ENCODE assay signal across 15 mouse cellular contexts in the genomic region with DNA sequence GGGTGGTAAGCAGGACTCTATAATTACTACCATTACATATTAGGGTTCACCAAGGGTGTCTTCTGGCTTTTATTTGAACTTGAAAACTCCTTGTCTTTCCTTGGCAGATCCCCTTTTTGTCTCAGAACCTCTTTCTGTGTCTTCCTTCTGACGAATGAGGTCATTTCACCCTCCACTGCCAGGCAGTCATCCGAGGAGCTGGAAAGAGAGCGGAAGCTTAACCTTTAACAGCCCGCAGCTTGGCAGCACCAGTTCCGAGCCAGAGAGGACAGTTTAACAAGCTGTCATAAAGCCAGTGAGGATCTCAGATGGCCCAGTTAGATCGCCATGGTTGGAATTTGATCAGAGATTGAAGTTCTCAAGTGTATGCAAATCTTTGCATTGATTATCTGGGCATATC. TPM values are rescaled to one million over a fixed set of nuclear protein-coding genes. Genes with fewer than 3 reads are reported as not detected.
DNase-seq lines count a peak whose midpoint lies in the region; ATAC-seq and TF ChIP-seq lines count a peak whose summit lies in the region.
"Had no signal": no experiment of that assay in that cellular context is flagged by ENCODE, and none has a peak within 500 bp of the region (broad histone marks: within the 10 kb centered on the region; RNA-seq: fewer than 3 reads in every experiment).

No protein-coding gene starts in this region.

- no peak overlapping the region for H3K4me3 ChIP-seq in cerebellum, adult 2 months (replicated peaks; ENCODE audit: insufficient read depth, low read depth, low read length)
- H3K4me3 ChIP-seq: heart, embryonic 12.5 days; hindbrain, embryonic 10.5 days; layer of hippocampus, adult 2 months; limb, embryonic 10.5 days; midbrain, embryonic 10.5 days had no signal

- intact Hi-C loops in left cerebral cortex, postnatal 36 days (cut with DNase I) = no loop called here

- DNase-seq in cerebellum, adult 2 months = peak; percentile 12 to 62
- no peak for DNase-seq in cerebellum, adult 8-10 months
- DNase-seq in retina, postnatal 1 day = peak; percentile 10
- no peak for DNase-seq in retina, embryonic 14.5 days (ENCODE audit: low spot score)
- peak; percentile 81 to 90 for DNase-seq in kidney, adult 8-10 months
- peak; percentile 20 for DNase-seq in skeletal muscle tissue, adult 2 months (ENCODE audit: low read depth, low spot score)
- no peak for DNase-seq in left cerebral cortex, postnatal 36 days (ENCODE audit: low spot score in 2 of 2)
- DNase-seq: liver, postnatal 0 days had no signal

- no peak for TF ChIP-seq POLR2A in cerebellum, adult 2 months (IDR thresholded peaks at IDR 0.05; ENCODE audit: borderline replicate concordance, insufficient read depth, low read length)

- no peak for TF ChIP-seq CTCF in cerebellum, adult 2 months (IDR thresholded peaks at IDR 0.05; ENCODE audit: borderline replicate concordance, insufficient read depth, low read depth, low read length)

- WGBS in cerebellum, adult 2 months = 7% methylated on average over 6 of the region's 6 CpGs

- H3K4me1 ChIP-seq in cerebellum, adult 2 months (ENCODE audit: control insufficient read depth, insufficient read depth, low read length) = no peaks in the 10 kb centered on the region

- no peak for ATAC-seq in erythroblast, adult 5-6 weeks (replicated peaks; ENCODE audit: low FRiP score, poor library complexity, severe bottlenecking)
- ATAC-seq: liver, postnatal 0 days had no signal

- H3K27me3 ChIP-seq in cerebellum, adult 2 months (ENCODE audit: control insufficient read depth, insufficient read depth, low read length) = no peaks in the 10 kb centered on the region
- H3K27me3 ChIP-seq: heart, embryonic 12.5 days had no signal

- H3K27ac ChIP-seq in cerebellum, adult 2 months (ENCODE audit: insufficient read depth, low read length) = no peak overlapping the region
- H3K27ac ChIP-seq: hindbrain, embryonic 10.5 days; layer of hippocampus, adult 2 months; limb, embryonic 10.5 days; midbrain, embryonic 10.5 days had no signal

RNA-seq across cellular contexts. Expression of gene Baiap2l1, which starts 2.4 kb away (rescaled TPM):
- polyA plus RNA-seq in cerebellum, adult 2 months (2012; rRNA removed) = 0.34 and 1.0 TPM in 2 replicates
- under 1 TPM; 0.37 to 0.61 TPM for total RNA-seq in left cerebral cortex, postnatal 36 days (2021)
- not detected in 2 replicates for total RNA-seq in erythroblast, adult 5-6 weeks (2015; ENCODE audit: low replicate concordance)
- total RNA-seq in erythroblast, adult 5-6 weeks (2017; ENCODE audit: low replicate concordance) = not detected in 2 replicates
- total RNA-seq: common myeloid progenitor, adult 5-6 weeks had no signal

Comparison
In these comparisons a context has a peak if more than half of its experiments do, and no peak if none do; other contexts are left out.
1. DNase-seq: peak in cerebellum, adult 2 months (2 of 2), retina, postnatal 1 day (single experiment), kidney, adult 8-10 months (2 of 2) and skeletal muscle tissue, adult 2 months (single experiment); none in cerebellum, adult 8-10 months (single experiment), retina, embryonic 14.5 days (single experiment) and left cerebral cortex, postnatal 36 days (0 of 2).